Mouse (Mus musculus) inflammation-experienced regulatory T-cells, adult 6 months (primary cell): ENCODE measurements around the gene St6galnac6. TPM values are rescaled to one million over a fixed set of nuclear protein-coding genes. Genes with fewer than 3 reads are reported as not detected.

Source experiments
- ATAC-seq: one replicate; pipeline ENCODE4 v1.8.0; 2017
- polyA plus RNA-seq, 3 experiments: library from polyadenylated mRNA; unstranded; fragments of 100-300 nt; shearing (Covaris generic); gene quantifications; one replicate each; pipeline ENCODE4 v1.2.1; 2017

St6galnac6 gene
- polyA plus RNA-seq, 3 experiments from 2014 or later: 3.4 to 5.1 (median 4.3) TPM

DNA sequence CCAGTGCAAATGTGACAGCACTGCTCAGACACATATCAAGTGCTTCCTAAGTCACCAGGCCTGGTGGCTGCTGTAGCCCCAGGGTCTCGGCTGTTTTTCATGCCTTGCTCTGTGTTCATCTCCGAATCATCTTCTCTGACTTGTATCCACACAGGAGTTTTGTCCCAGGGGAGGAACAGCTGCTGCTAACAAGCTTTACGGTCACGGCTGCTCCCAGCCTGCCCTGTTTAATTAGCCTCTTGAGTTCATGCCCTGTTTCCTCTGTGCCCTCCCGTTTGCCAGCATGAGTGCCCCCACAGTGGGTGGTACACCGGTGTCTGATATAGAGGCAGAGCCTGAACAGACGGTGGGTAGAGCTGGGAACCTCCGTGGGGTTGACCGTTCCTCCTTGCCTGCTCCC is 18.5 kb downstream of the St6galnac6 start:
- no peak for ATAC-seq

DNA sequence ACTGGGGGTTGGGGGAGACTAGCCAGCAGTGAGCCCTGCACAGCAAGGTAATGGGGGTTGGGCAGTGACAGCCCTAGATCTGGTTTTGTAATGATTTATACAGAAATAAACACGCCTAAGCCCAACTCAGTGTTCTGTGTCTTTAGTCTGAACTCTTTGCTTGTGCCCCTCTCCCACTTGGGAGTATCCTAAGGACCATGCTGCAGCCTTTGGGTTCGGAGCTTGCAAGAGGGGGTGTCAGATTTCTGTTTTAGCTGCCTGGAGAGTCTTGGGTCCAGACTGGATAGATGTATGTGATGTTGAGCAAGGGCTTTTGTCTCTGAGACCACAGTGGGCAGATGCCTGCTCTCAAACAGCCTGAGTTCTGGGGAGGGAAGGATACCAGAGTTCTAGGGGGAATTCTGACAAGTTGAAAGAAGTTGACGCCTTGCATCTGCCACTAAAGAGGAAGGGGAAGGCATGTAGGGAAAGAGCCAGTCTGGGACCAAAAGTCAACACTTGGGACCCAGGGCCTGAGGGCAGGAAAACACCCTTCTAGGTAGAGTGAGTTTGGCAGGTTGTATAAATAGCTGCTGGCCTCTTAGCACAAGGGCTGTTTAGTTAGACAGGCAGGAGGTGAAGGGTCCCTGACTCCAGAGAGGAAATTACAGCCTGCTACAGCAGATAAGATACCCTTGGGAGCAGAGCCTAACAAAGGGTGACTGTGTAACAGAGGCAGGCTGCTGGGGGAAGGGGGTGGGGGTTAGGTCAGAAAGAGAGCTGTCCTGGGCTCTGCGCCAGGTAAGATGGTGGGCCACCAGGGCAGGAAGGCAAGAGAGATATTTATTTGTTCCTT is 21.4 kb downstream of the St6galnac6 start:
- no peak for ATAC-seq

DNA sequence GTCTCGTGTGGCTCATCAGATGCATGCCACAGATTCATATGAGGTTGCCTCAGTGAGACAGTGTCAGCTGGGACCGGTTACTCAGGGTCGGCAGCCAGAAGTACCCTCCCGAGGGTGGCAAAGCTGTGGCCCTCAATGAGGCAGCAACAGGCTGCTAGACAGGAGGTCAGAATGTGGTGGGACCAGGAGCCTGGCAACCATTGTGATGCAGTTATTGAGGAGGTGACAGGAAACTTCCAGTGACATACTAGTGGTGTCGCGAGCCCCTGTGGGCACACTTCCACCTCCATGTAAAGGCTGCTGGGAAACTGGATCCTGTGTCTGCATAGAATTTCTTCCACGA is 22.0 kb downstream of the St6galnac6 start, which contains the start of gene Ak1:
Ak1 (plus strand) TSS at position 242 of the 343 bp plus-strand sequence.
- ATAC-seq: no peak

DNA sequence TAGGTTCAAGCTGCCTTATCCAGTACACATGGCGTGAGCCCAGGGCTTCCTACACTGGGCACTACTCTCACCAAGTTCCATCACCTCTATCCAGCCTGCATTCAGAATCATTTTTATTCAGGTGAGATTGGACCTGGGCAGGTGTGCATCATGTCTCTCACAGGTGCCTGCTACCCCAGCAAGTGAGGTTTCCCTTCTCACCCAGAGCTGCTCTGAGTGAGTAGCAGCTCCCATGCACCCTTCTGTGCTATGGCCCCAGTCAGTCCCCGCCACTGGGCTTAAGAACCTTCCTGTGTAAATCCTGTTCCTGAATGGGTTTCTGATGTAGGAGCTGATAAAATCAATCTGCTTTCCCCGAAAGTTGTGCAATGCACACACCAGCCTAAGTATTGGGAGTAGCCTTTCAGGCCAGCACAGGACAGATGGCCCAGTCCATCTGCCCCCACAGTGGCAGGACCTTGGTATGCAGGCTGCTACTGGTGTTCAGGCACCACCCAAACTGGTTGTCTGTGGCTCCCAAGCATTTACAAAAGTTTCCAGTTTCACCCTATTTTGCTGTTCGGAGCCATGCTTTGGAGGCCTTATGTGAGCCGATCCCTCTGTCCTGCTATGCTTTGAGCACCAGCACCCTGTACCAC is 24.7 kb downstream of the St6galnac6 start:
- no peak for ATAC-seq

DNA sequence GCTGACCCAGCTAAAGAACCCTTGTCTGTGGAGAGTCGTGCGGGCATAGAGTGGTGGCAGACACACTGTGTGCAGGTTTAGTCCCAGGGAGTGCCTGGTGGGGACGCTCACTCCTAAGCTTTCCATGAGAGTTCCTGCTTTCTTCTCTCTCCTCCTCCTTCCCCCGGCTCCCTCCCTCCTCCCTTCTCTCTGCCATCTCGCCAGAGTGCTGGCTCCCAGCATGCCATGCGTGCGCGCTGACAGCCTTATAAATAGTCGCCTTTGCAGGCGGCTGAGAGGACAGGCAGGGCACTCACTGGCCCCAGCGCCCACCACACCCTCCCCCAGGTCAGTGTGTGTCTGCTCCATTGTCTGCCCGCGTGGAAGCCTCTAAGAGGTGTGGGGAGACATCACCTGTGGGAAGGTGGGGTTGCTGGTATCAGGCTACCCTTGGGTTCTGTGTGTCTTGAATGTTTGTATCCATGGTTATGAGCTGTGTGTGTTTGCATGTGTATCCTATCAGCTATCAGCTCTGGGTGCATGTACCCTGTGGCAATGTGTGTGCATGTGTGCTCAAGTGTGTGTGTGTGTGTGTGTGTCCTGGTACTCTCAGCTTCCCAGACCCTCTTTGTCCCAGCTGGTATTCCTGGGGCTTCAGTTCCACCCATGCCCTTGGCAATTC is 25.8 kb downstream of the St6galnac6 start:
- ATAC-seq: no peak

DNA sequence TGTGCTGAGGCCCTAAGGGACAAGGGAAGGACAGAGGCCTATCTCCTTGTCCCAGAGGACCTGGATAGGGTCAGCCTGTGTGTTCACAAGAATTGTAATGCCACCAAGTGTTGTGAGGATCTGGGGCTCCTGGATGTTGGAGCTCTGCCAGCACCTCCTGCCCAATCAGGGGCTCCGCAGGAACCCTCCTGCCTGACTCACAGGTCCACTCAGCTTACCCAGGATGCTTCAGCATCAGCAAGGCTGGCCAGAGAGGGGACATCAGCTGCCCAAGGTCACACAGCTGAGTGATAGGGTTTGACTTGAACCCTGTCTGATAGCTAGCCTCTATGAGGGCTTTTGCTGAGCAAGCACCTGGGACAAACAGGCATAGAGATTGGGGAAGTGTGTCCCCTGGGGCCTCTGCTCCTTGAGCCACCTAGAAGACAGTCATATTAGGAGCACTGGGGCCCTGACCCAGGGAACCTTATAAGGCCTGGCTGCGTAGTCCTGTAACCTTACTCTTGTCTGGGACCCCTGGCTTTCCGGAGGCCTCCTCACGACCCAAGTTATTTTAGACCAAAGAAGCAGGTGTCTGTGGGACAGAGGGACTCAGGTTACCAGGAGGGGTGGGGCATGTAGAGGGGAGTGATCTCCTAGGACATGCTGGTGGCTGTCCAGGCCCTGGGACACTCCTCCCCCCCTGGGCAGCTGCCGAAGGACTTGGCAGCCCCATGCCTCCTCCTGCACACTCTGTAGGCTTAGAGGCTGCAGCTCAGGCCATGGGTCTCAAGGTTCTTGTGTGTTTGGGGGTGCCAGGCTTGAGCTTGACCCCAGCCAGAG is 26.6 kb downstream of the St6galnac6 start:
- no peak for ATAC-seq

DNA sequence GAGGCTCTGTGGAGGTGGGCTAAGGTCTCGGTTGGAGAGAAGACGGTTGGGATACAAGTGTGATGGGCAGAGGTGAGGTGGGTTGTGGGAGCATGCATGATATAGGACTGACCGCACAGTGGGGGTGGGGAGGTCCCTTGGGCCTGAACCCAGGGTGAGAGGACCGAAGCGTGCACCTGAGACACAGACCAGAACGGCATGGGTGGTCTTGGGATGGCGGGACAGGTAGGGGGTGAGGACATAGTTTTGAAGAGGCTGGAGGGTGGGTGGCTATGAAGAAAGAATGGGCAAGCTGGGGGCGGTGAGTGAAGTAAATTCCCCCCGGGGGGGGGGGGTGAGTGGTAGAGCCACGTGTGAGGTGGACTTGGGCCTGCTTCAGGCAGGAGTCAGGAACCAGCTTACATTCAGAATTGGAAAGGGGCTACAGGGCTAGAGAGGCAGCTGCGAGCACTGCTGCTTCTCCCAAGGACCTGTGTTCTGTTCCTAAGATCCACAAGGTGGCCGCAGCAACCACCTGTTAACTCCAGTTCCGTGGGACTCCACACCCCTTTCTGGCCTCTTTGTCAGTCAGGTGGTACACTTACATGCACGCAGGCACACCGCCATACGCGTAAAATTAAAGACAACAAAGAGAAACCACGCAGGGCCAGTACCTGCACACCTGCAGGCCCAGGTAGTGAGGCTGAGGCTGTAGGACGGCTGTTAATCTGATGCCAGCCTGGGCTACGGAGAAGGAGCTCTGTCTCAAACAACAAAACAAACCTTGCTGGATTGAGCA is 27.9 kb downstream of the St6galnac6 start:
- ATAC-seq: no peak

DNA sequence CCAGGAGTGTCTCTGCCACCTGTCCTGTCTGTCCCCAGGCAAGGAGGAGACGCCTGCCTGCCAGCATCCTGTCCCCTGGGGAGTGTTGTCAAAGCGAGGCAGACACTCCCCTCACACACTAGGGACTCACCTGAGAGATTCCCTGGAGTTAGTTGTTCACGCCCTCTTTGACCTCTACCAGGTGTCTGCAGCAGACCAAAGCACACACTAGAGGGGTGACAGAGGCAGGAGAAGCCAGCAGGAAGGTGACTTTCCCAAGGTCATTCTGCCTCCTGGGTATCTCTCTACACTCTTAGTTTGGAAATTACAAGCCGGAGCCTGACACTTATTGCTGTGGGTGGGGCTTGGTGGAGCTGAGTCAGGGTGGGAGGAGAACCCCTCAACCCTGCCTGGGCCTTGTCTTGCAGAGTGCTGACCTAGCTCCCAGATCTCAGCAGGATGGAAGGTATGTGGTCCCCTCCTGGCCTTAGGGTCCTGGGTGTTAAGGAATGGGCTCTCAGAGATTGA is 28.6 kb downstream of the St6galnac6 start:
- no peak for ATAC-seq

DNA sequence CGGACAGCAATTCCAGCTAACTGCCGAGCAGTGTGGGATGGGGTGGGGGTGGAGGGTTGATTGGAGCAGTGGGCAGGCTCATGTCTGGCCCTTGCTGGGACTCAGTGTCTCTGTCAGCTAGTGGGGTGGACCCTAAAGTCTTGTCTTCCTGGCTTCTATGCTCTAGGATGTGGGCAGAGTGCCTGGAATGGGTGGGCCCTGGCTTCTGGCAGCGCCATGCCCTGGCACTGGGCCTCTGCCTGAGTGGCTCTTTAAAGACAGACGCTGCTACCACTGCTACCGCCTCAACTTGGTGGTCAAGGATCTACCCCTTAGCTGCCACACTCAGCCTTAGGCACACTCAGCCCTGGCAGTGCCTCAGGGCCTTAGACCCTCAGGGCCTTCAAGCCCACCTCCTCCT is 29.2 kb downstream of the St6galnac6 start:
- ATAC-seq: no peak

DNA sequence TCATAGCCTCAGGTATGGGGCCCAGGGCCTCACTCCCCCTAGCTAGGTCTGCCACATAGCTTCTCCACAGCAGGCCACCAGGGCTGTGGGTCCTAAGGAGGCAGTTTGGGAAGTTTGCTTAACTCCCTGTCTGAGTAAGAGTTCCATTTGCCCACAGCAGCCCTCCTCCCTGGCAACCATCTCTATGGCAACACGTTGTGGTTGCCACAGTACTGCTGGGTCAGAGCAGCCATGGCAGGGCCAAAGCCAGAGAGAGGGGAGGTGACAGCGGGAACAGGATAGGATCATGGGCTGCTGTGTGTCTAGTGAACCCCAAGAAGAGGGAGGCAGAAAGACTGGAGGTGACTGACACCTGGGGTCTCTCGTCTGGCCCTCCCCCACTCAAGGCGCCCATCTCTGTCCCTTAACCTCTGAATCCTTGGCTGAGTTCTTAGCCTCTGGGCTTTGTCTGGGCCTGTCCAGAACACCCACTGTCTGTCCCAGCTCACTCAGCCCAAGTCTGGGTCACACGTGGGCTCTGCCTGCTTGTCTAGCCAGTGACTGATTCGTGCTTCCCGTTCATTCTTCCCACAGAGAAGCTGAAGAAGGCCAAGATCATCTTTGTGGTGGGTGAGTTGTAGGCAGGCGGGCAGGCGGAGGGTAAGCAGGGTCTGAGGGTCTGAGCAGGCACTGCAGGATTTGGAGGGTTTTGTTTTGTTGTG is 29.9 kb downstream of the St6galnac6 start:
- no peak for ATAC-seq

DNA sequence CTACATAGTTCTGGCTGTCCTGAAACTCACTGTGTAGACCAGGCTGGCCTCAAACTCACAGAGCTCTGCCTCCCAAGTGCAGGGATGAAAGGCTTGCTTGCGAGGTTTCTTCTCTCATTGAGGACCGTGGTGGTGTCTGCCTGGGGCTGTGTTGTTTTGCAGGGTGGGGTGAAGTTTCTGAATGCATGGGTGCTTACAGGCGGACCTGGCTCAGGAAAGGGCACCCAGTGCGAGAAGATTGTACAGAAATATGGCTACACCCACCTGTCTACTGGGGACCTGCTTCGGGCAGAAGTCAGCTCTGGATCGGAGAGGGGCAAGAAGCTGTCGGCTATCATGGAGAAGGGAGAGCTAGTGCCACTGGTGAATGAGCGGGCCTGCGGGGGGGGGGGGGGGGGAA is 30.5 kb downstream of the St6galnac6 start:
- ATAC-seq: no peak

DNA sequence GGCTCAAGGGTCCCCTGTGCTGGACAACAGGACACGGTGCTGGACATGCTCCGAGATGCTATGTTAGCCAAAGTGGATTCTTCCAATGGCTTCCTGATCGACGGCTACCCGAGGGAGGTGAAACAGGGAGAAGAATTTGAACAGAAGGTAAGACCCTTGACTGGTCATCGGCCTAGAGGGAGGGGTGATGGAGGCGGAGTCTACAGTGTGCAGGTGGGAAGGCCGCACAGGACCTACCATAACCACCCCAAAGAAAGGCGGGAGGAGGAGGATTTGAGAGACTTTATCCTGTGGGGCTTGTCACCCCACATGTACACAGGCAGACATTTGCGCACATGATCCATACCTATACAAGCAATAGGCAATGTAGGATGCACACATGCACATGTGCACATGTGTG is 31.5 kb downstream of the St6galnac6 start:
- ATAC-seq: no peak

DNA sequence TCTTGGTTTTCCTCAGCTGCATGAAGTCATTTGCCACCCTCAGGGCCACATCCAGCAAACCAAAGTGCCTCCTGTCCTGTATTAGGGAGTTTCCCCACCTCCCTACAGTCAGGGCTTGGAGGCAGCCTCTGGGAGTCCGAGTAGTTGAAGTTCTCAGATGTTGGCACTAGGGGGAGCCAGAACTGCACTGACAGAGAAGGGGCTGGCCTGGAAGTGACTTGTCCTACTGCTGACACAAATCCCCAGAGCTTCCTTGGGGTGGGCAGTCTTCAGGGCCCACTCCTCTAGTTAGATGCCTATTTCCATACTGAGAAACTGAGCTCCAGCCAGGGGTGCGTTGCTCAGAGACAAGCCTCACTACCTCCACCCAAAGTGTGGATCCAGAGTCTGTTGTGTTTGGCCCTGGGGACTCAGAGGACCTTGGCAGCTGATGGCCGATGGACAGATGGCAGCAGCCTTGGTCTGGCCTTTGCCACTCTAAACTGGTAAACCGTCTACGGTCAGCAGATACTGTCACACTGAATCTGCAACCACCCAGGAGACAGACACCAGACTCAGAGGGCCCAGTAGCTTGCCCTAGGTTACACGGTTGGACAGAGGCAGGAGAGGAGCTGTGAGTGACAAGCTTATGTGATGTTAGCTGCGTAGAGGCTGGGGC is 32.4 kb downstream of the St6galnac6 start:
- peak; percentile 61 for ATAC-seq

DNA sequence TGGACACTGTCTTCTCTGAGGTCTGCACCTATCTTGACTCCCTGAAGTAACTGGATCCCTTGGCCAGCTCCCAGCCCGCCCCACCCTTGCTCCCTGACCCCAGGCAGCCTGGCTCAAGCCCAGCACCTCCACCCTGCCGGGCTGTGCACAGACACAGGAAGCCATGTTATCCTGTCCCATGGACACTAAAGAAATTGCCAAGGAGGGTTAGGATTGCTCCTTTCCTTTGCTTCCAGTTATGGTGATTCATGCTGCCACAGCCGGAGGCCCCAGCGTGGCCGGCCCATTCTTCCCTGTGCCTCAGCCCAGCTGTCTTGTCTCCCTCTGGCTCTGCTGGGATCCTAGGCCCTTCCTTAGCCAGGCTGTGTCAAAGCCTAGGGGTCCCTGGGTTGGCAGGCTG is 34.2 kb downstream of the St6galnac6 start:
- ATAC-seq: no peak

DNA sequence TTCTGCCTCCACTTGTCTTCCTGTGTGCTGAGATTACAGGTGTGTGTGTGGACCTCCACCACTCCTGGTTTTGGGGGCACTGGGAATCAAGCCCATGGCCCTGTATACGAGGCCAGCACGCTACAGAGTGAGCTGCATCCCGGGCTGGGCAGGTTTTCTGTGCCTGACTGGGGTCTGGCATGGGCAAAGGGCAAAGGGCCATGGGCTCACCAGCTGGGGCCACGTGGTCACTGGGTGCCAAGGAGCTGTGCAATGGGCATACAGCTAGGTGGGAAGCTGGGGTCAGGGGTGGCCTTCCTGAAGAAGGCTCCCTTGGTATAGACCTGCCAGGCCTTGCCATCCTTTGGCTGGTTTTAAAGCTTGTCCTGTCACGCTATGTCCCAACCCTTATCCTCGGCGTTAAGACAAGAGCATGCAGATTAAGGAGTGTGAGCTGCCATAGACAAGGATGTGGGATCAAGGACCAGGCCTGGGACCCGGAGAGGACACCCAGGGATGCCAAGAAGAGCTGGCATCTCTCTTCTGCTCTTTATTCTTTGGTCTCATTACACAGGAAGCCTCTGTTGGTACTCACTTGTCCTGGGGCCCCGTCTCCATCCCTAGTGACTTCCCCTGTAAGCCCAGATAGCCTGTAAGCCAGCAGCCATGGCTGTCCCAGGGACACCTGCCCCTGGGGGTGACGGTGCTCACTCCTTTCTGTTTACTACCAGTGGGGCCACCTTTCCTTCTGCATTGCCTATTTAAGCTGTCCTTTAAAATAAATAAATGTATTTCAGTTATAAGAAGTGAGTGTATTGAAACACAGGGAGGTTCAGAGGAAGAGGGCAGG is 35.0 kb downstream of the St6galnac6 start:
- ATAC-seq: no peak

DNA sequence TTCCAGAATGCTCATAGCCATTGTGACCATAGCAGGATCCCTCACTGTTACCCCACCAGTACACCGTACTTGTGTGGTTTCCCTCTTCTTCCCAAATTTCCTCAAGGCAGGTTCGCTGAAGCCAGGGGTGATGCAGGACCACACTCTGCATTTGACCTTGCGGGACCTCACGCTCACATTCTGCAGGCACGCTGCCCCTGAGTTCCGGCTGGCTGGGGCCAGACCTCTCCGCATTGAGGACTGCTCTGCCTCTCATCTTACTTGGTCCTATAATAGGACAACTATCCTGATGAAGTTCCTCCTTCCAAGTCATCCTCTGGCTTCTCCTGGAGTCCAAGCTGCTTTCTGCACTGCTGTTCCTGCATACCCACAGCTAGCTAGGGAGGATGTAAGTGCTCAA is 37.1 kb downstream of the St6galnac6 start:
- no peak for ATAC-seq

DNA sequence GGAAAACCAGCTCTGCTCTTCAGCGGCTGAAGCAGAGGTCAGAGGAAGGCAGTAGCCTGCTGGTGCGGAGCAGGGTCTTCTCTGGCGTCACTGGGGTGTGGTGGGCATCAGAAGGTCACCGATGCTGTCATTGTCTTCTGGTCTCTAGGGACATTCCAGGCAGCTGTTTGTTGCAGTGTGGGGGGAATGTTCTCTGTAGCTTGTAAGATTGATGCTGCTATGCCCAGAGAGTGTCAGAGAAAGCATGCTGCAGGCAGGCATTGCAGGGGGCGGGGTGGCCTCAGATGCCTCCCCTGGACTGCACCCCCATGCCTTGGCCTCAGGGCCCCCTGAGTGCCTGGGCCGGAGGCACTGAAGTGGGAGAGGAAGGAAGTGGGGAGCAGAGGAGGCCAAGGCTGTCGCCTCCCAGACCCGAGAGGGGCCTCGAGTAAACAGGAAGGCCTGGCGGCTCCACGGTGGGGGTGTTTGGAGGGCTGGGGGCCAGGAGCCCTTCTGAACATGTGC is 38.3 kb downstream of the St6galnac6 start:
- ATAC-seq: no peak

DNA sequence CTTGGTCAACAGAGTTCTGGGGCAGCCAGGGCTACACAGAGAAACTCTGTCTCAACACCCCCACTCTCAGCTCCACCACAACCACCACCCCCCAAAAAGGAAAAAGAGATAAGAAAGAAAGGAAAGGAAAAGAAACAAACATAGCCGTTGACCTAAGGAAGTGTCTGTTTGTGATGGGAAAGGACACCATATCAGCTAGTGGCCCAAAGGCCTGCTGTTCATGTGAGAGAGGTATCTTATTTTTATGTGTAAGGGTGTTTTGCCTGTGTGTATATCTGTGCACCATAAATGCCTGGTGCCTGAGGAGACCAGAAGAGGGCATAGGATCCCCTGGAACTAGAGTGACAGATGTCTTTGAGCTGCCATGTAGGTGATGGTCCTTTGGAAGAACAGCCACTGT is 40.1 kb downstream of the St6galnac6 start:
- no peak for ATAC-seq

DNA sequence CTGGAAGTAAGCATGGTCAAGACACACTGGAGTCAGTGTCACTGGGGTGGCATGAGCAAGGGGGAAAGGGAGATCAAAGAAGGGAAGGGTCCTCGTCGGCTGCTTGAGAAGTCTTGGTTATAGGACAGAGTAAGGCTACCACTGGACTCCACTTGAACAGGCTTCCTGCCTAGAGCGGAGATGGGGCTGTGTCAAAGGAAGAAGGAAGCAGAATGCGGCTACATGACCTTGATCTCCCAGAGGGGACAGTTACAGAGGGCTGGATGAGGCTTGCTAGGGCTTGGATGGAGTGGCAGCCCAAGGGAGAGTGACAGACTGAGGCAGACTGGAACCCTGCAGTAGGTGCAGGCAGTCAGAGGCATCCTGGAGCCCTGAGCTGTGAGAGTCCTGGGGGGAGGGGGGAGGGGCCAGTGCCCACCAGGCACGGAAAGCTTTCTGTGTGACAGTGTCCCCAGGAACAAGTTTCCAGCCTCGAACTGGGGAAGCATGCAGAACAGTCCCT is 41.1 kb downstream of the St6galnac6 start:
- no peak for ATAC-seq
